Mouse (Mus musculus): ENCODE results near the gene Scn4a. TPM values are rescaled to one million over a fixed set of nuclear protein-coding genes. Genes with fewer than 3 reads are reported as not detected.
"Not testable (repeated sequence)": the region's sequence is repeated elsewhere in the genome, so short reads cannot be mapped to it uniquely, and the experiment has no call there.

Scn4a gene
- polyA plus RNA-seq, 1 experiment from 2014 or later = not detected

- WGBS = 77% methylated on average over 4 of the region's 4 CpGs
- no peaks in the 10 kb centered on the region for H3K36me3 ChIP-seq (replicated peaks)
- no peak overlapping the region for H3K9ac ChIP-seq
- no peaks in the 10 kb centered on the region for H3K27me3 ChIP-seq (replicated peaks)
- H3K4me2 ChIP-seq = no peak overlapping the region
- H3K27ac ChIP-seq = no peak overlapping the region
- H3K4me3 ChIP-seq = no peak overlapping the region
- no peaks in the 10 kb centered on the region for H3K4me1 ChIP-seq
- no peak for ATAC-seq (replicated peaks)
- no peaks in the 10 kb centered on the region for H3K9me3 ChIP-seq
These were observed 1.1 kb downstream of the Scn4a start for GRCm38 (mm10) chr11:106351941-106352340.

- no peak for ATAC-seq (replicated peaks)
- H3K4me1 ChIP-seq = no peaks in the 10 kb centered on the region
- no peak overlapping the region for H3K4me2 ChIP-seq
- H3K4me3 ChIP-seq = no peak overlapping the region
- no peaks in the 10 kb centered on the region for H3K27me3 ChIP-seq (replicated peaks)
- H3K9me3 ChIP-seq = no peaks in the 10 kb centered on the region
- no peak overlapping the region for H3K27ac ChIP-seq
- H3K36me3 ChIP-seq (replicated peaks) = no peaks in the 10 kb centered on the region
- WGBS = 65% methylated on average over 3 of the region's 3 CpGs
- H3K9ac ChIP-seq = no peak overlapping the region
These were observed 1.8 kb downstream of the Scn4a start for GRCm38 (mm10) chr11:106351253-106351652.

- Histone ChIP-seq H3K27ac (no peak overlapping the region), H3K36me3 (replicated peaks) (no peaks in the 10 kb centered on the region), H3K4me2 (no peak overlapping the region), H3K9me3 (no peaks in the 10 kb centered on the region), H3K27me3 (replicated peaks) (no peaks in the 10 kb centered on the region), H3K4me3 (no peak overlapping the region), H3K4me1 (no peaks in the 10 kb centered on the region), H3K9ac (no peak overlapping the region)
- no peak for ATAC-seq (replicated peaks)
- WGBS = 67% methylated on average over 3 of the region's 5 CpGs
These were observed 2.2 kb downstream of the Scn4a start for GRCm38 (mm10) chr11:106350853-106351252.

GRCm38 (mm10) chr11:106349772-106350171 lies 3.3 kb downstream of the Scn4a start:
- Histone ChIP-seq H3K36me3 (replicated peaks) (no peaks in the 10 kb centered on the region), H3K4me3 (no peak overlapping the region), H3K27ac (no peak overlapping the region), H3K9me3 (no peaks in the 10 kb centered on the region), H3K4me2 (no peak overlapping the region), H3K27me3 (replicated peaks) (no peaks in the 10 kb centered on the region), H3K4me1 (0 out of 2 replicates have a peak, but pooled peaks cover 3% of the 10 kb centered on the region), H3K9ac (no peak overlapping the region)
- ATAC-seq (replicated peaks) = no peak
- 86% methylated on average over 6 of the region's 6 CpGs for WGBS

- no peak for ATAC-seq (replicated peaks)
- Histone ChIP-seq H3K27me3 (replicated peaks) (no peaks in the 10 kb centered on the region), H3K9ac (no peak overlapping the region), H3K9me3 (no peaks in the 10 kb centered on the region), H3K4me2 (no peak overlapping the region), H3K36me3 (replicated peaks) (no peaks in the 10 kb centered on the region), H3K27ac (no peak overlapping the region), H3K4me1 (0 out of 2 replicates have a peak, but pooled peaks cover 4% of the 10 kb centered on the region), H3K4me3 (no peak overlapping the region)
- 35% methylated on average over 6 of the region's 6 CpGs for WGBS
These were observed 8.2 kb downstream of the Scn4a start for GRCm38 (mm10) chr11:106344910-106345309.

- no peak overlapping the region for H3K4me2 ChIP-seq
- no peaks in the 10 kb centered on the region for H3K27me3 ChIP-seq (replicated peaks)
- no peak for ATAC-seq (replicated peaks)
- H3K4me3 ChIP-seq = no peak overlapping the region
- H3K27ac ChIP-seq = no peak overlapping the region
- 86% methylated on average over 9 of the region's 9 CpGs for WGBS
- no peaks in the 10 kb centered on the region for H3K9me3 ChIP-seq
- H3K36me3 ChIP-seq (replicated peaks) = no peaks in the 10 kb centered on the region
- no peak overlapping the region for H3K9ac ChIP-seq
- peaks cover 4% of the 10 kb centered on the region; the same call in 1 of the 2 replicates for H3K4me1 ChIP-seq
These were observed 12.0 kb downstream of the Scn4a start for GRCm38 (mm10) chr11:106340990-106341520.

GRCm38 (mm10) chr11:106339323-106339722 lies 13.8 kb downstream of the Scn4a start:
- not testable (repeated sequence) for H3K9me3 ChIP-seq; H3K4me3 ChIP-seq; H3K4me1 ChIP-seq; ATAC-seq (replicated peaks); H3K9ac ChIP-seq; H3K27me3 ChIP-seq (replicated peaks); H3K27ac ChIP-seq; H3K36me3 ChIP-seq (replicated peaks); H3K4me2 ChIP-seq
- WGBS = 89% methylated on average over 4 of the region's 4 CpGs

GRCm38 (mm10) chr11:106338870-106339269 lies 14.2 kb downstream of the Scn4a start:
- no peaks in the 10 kb centered on the region for H3K9me3 ChIP-seq
- H3K27me3 ChIP-seq (replicated peaks) = no peaks in the 10 kb centered on the region
- no peak for ATAC-seq (replicated peaks)
- H3K9ac ChIP-seq = no peak overlapping the region
- no peak overlapping the region for H3K27ac ChIP-seq
- WGBS = 74% methylated on average over 7 of the region's 7 CpGs
- H3K36me3 ChIP-seq (replicated peaks) = no peaks in the 10 kb centered on the region
- H3K4me1 ChIP-seq = no peaks in the 10 kb centered on the region; the same call in 1 of the 2 replicates
- no peak overlapping the region for H3K4me3 ChIP-seq
- H3K4me2 ChIP-seq = no peak overlapping the region

- no peak overlapping the region for H3K27ac ChIP-seq
- H3K4me2 ChIP-seq = no peak overlapping the region
- no peaks in the 10 kb centered on the region for H3K36me3 ChIP-seq (replicated peaks)
- no peak overlapping the region for H3K9ac ChIP-seq
- H3K4me3 ChIP-seq = no peak overlapping the region
- ATAC-seq (replicated peaks) = no peak
- H3K9me3 ChIP-seq = no peaks in the 10 kb centered on the region
- WGBS = 75% methylated on average over 5 of the region's 5 CpGs
- H3K27me3 ChIP-seq (replicated peaks) = no peaks in the 10 kb centered on the region
- no peaks in the 10 kb centered on the region; the same call in 1 of the 2 replicates for H3K4me1 ChIP-seq
These were observed 15.1 kb downstream of the Scn4a start for GRCm38 (mm10) chr11:106338029-106338428.

- H3K4me2 ChIP-seq = no peak overlapping the region
- no peak overlapping the region for H3K4me3 ChIP-seq
- H3K27me3 ChIP-seq (replicated peaks) = no peaks in the 10 kb centered on the region
- no peak overlapping the region for H3K27ac ChIP-seq
- ATAC-seq (replicated peaks) = no peak
- H3K36me3 ChIP-seq (replicated peaks) = no peaks in the 10 kb centered on the region
- 16% methylated on average over 2 of the region's 2 CpGs for WGBS
- H3K9ac ChIP-seq = no peak overlapping the region
- H3K9me3 ChIP-seq = no peaks in the 10 kb centered on the region
- H3K4me1 ChIP-seq = no peaks in the 10 kb centered on the region; the same call in 1 of the 2 replicates
These were observed 19.0 kb downstream of the Scn4a start for GRCm38 (mm10) chr11:106334066-106334465.

GRCm38 (mm10) chr11:106332458-106332857 lies 20.6 kb downstream of the Scn4a start:
- Histone ChIP-seq H3K9ac (no peak overlapping the region), H3K36me3 (replicated peaks) (no peaks in the 10 kb centered on the region), H3K4me3 (no peak overlapping the region), H3K27me3 (replicated peaks) (no peaks in the 10 kb centered on the region), H3K9me3 (no peaks in the 10 kb centered on the region), H3K27ac (no peak overlapping the region), H3K4me1 (no peaks in the 10 kb centered on the region), H3K4me2 (no peak overlapping the region)
- ATAC-seq (replicated peaks) = no peak
- 53% methylated on average over 4 of the region's 4 CpGs for WGBS

- H3K27ac ChIP-seq = no peak overlapping the region
- 73% methylated on average over 7 of the region's 7 CpGs for WGBS
- no peak for ATAC-seq (replicated peaks)
- no peaks in the 10 kb centered on the region for H3K9me3 ChIP-seq
- H3K9ac ChIP-seq = no peak overlapping the region
- no peak overlapping the region for H3K4me3 ChIP-seq
- no peaks in the 10 kb centered on the region for H3K36me3 ChIP-seq (replicated peaks)
- no peak overlapping the region for H3K4me2 ChIP-seq
- H3K27me3 ChIP-seq (replicated peaks) = no peaks in the 10 kb centered on the region
- H3K4me1 ChIP-seq = no peaks in the 10 kb centered on the region
These were observed 23.4 kb downstream of the Scn4a start for GRCm38 (mm10) chr11:106329682-106330081.

- H3K27me3 ChIP-seq (replicated peaks) = no peaks in the 10 kb centered on the region
- H3K36me3 ChIP-seq (replicated peaks) = no peaks in the 10 kb centered on the region
- H3K27ac ChIP-seq = no peak overlapping the region
- H3K4me3 ChIP-seq = no peak overlapping the region
- no peak overlapping the region for H3K9ac ChIP-seq
- H3K4me1 ChIP-seq = no peaks in the 10 kb centered on the region
- no peak for ATAC-seq (replicated peaks)
- no peaks in the 10 kb centered on the region for H3K9me3 ChIP-seq
- WGBS = 84% methylated on average over 6 of the region's 6 CpGs
- no peak overlapping the region for H3K4me2 ChIP-seq
These were observed 24.0 kb downstream of the Scn4a start for GRCm38 (mm10) chr11:106329128-106329527.

All from midbrain, embryonic 15.5 days (tissue).